Mouse (Mus musculus) left cerebral cortex, adult 18-20 months (tissue): ENCODE results near the gene Gm28053. TPM values are rescaled to one million over a fixed set of nuclear protein-coding genes. Genes with fewer than 3 reads are reported as not detected.
"Not testable (repeated sequence)": the region's sequence is repeated elsewhere in the genome, so short reads cannot be mapped to it uniquely, and the experiment has no call there.

ENCODE experiments used
- DNase-seq, 2 experiments: peaks; one replicate each; pipeline ENCODE4 v3.0.0; 2021 to 2022; ENCODE audit warnings: low spot score in 2 of 2, mixed read lengths in 1 of 2
- long read RNA-seq, 2 experiments: library from polyadenylated mRNA; stranded (forward); transcript quantifications; one replicate each; pipeline ENCODE4 v2.0.0; 2021
- total RNA-seq, 2 experiments: library from RNA; stranded (reverse); gene quantifications; 2 replicates each; pipeline ENCODE4 v1.2.3; 2021

Gene Gm28053
- total RNA-seq, result 1 to 10 TPM in 1 of 2 experiments, not detected in 1; 2.3 TPM
- long read RNA-seq, experiment 1, result 0 reads
- long read RNA-seq, experiment 2, result 0 reads

- no peak for DNase-seq
Measured at GRCm38 (mm10) chr6:48718455-48718854, at the start of gene Gm28053, which contains the start of gene Gimap7. TSS of gene Gm28053 (plus strand) at chr6:48718607. TSS of gene Gimap7 (plus strand) at chr6:48718621.

- DNase-seq, result no peak
Measured at GRCm38 (mm10) chr6:48669446-48669969, 48.9 kb upstream of the Gm28053 start.

GRCm38 (mm10) chr6:48674291-48675058 is 43.9 kb upstream of the Gm28053 start:
- DNase-seq, result no peak

- DNase-seq, result no peak
Measured at GRCm38 (mm10) chr6:48675400-48675930, 42.9 kb upstream of the Gm28053 start.

- DNase-seq, result no peak
Measured at GRCm38 (mm10) chr6:48675931-48676859, 42.2 kb upstream of the Gm28053 start, which contains the start of gene Gimap9. TSS of gene Gimap9 (plus strand) at chr6:48676129.

- DNase-seq, result no peak
Measured at GRCm38 (mm10) chr6:48676860-48677415, 41.5 kb upstream of the Gm28053 start.

- DNase-seq, result no peak
Measured at GRCm38 (mm10) chr6:48677492-48678345, 40.7 kb upstream of the Gm28053 start.

- no peak for DNase-seq
Measured at GRCm38 (mm10) chr6:48678391-48678790, 40.0 kb upstream of the Gm28053 start.

GRCm38 (mm10) chr6:48679701-48680100 is 38.7 kb upstream of the Gm28053 start:
- DNase-seq, result no peak

- no peak for DNase-seq
Measured at GRCm38 (mm10) chr6:48680421-48680820, 38.0 kb upstream of the Gm28053 start.

- DNase-seq, result no peak
Measured at GRCm38 (mm10) chr6:48681472-48682090, 36.8 kb upstream of the Gm28053 start.

GRCm38 (mm10) chr6:48682271-48682670 is 36.1 kb upstream of the Gm28053 start:
- peak in 1 of 2 experiments; percentile 8 for DNase-seq

GRCm38 (mm10) chr6:48683263-48683821 is 35.1 kb upstream of the Gm28053 start:
- not testable (repeated sequence) for DNase-seq

- DNase-seq, result no peak
Measured at GRCm38 (mm10) chr6:48684319-48684718, 34.1 kb upstream of the Gm28053 start, which contains the start of gene Gimap4. TSS of gene Gimap4 (plus strand) at chr6:48684549.

- DNase-seq, result no peak
Measured at GRCm38 (mm10) chr6:48684806-48685205, 33.6 kb upstream of the Gm28053 start.

- DNase-seq, result no peak
Measured at GRCm38 (mm10) chr6:48685251-48685650, 33.2 kb upstream of the Gm28053 start.

- peak in 1 of 2 experiments; percentile 3 for DNase-seq
Measured at GRCm38 (mm10) chr6:48685694-48686665, 32.4 kb upstream of the Gm28053 start.

- no peak for DNase-seq
Measured at GRCm38 (mm10) chr6:48687077-48687476, 31.3 kb upstream of the Gm28053 start.
